ENCODE assay signal across 17 mouse cellular contexts in the genomic region with DNA sequence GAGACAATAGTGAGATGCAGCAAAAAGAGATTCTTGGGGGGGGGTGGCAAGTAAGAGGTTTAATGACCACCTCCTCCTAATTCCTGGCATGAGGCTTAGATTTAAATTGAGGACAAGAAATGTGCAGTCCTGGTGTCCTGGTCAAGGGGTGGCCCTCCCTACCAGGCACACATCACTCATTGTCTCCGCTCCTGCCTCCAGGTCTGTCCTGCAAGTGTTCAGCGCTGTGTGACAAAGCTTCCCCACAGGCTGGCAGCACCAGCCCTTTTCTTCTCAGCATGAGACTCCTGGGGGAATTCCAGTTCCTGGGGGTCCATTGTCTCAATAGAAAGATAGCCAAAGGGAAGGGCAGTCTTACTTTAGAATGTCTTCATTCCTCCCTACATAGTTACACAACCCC. TPM values are rescaled to one million over a fixed set of nuclear protein-coding genes. Genes with fewer than 3 reads are reported as not detected.
DNase-seq lines count a peak whose midpoint lies in the region; ATAC-seq and TF ChIP-seq lines count a peak whose summit lies in the region.
"Had no signal": no experiment of that assay in that cellular context is flagged by ENCODE, and none has a peak within 500 bp of the region (broad histone marks: within the 10 kb centered on the region; RNA-seq: fewer than 3 reads in every experiment).

No protein-coding gene starts in this region.

- peaks cover 17% of the 10 kb centered on the region for H3K4me1 ChIP-seq in hindbrain, embryonic 12.5 days
- H3K4me1 ChIP-seq in hindbrain, postnatal 0 days (ENCODE audit: insufficient read depth, low read length) = peaks cover 2% of the 10 kb centered on the region; the same call in 1 of the 2 replicates

- no peaks in the 10 kb centered on the region; the same call in 1 of the 2 replicates for H3K27me3 ChIP-seq in hindbrain, embryonic 12.5 days
- no peaks in the 10 kb centered on the region for H3K27me3 ChIP-seq in hindbrain, postnatal 0 days (ENCODE audit: insufficient read depth, low read length)
- H3K27me3 ChIP-seq: neural tube, embryonic 12.5 days had no signal

- H3K9ac ChIP-seq in hindbrain, embryonic 12.5 days = no peak overlapping the region
- H3K9ac ChIP-seq in hindbrain, postnatal 0 days (replicated peaks; ENCODE audit: low read length) = no peak overlapping the region
- H3K9ac ChIP-seq: lung, embryonic 14.5 days; neural tube, embryonic 12.5 days had no signal

- H3K36me3 ChIP-seq in hindbrain, embryonic 12.5 days = no peaks in the 10 kb centered on the region
- no peaks in the 10 kb centered on the region for H3K36me3 ChIP-seq in hindbrain, postnatal 0 days (ENCODE audit: insufficient read depth, low read length)
- H3K36me3 ChIP-seq: heart, embryonic 10.5 days; neural tube, embryonic 12.5 days had no signal

- no peak overlapping the region for H3K4me3 ChIP-seq in hindbrain, embryonic 12.5 days
- no peak overlapping the region for H3K4me3 ChIP-seq in hindbrain, postnatal 0 days (ENCODE audit: low read length)
- H3K4me3 ChIP-seq: heart, embryonic 10.5 days; neural tube, embryonic 12.5 days had no signal

- H3K4me2 ChIP-seq in hindbrain, embryonic 12.5 days (replicated peaks) = peak overlapping the region; percentile 7; the same call in 1 of the 2 replicates
- H3K4me2 ChIP-seq in hindbrain, postnatal 0 days (ENCODE audit: low read depth, low read length) = no peak overlapping the region
- H3K4me2 ChIP-seq: lung, embryonic 14.5 days; neural tube, embryonic 12.5 days had no signal

- no peak for ATAC-seq in hindbrain, embryonic 12.5 days (ENCODE audit: low FRiP score)
- ATAC-seq in hindbrain, postnatal 0 days = no peak
- ATAC-seq: intestine, postnatal 0 days had no signal

- no peaks in the 10 kb centered on the region for H3K9me3 ChIP-seq in hindbrain, embryonic 12.5 days (replicated peaks)
- no peaks in the 10 kb centered on the region for H3K9me3 ChIP-seq in hindbrain, postnatal 0 days (ENCODE audit: low read length)
- H3K9me3 ChIP-seq: heart, embryonic 10.5 days; neural tube, embryonic 12.5 days had no signal

- TF ChIP-seq CTCF in hindbrain, postnatal 0 days (IDR thresholded peaks at IDR 0.05; ENCODE audit: low read depth) = no peak

- H3K27ac ChIP-seq in hindbrain, embryonic 12.5 days = no peak overlapping the region
- H3K27ac ChIP-seq in hindbrain, postnatal 0 days = no peak overlapping the region
- H3K27ac ChIP-seq: heart, embryonic 10.5 days; neural tube, embryonic 12.5 days had no signal

- 14% methylated on average over 2 of the region's 2 CpGs for WGBS in hindbrain, embryonic 12.5 days
- 12% methylated on average over 2 of the region's 2 CpGs for WGBS in hindbrain, postnatal 0 days

- no peak for DNase-seq in hindbrain, postnatal 0 days (ENCODE audit: low spot score)
- DNase-seq in retina, postnatal 1 day = peak; percentile 61
- no peak for DNase-seq in retina, embryonic 14.5 days (ENCODE audit: low spot score)
- DNase-seq in embryo, embryonic 10.5 days (ENCODE audit: low spot score) = peak; percentile 33
- no peak for DNase-seq in layer of hippocampus, postnatal 10 days (ENCODE audit: low spot score in 2 of 2)
- no peak for DNase-seq in left cerebral cortex, adult 8-10 months (ENCODE audit: low spot score in 2 of 2)
- DNase-seq: cerebellum, adult 11-12 months; gastrocnemius, postnatal 25 days; kidney, postnatal 10 days; layer of hippocampus, adult 9-11 months; liver; thymus, adult 2 months had no signal

RNA-seq across cellular contexts. Expression of gene Gadd45a, which starts 6.8 kb away (rescaled TPM):
- 25.0 and 30.3 TPM in 2 replicates for polyA plus RNA-seq in hindbrain, embryonic 12.5 days (2016; fragmentation: Nextera tagmentation; extraction: Ambion mirVana)
- 7.9 and 14.9 TPM in 2 replicates for total RNA-seq in hindbrain, postnatal 0 days (2014; rRNA removed)
- polyA plus RNA-seq in hindbrain, postnatal 0 days (2015; fragmentation: Nextera tagmentation; extraction: Ambion mirVana) = 16.2 and 16.9 TPM in 2 replicates
- 1 to 10 TPM; 5.1 to 7.6 TPM for total RNA-seq in layer of hippocampus, postnatal 10 days (2021)
- 10 to 100 TPM in 1 of 4 experiments, 1 to 10 TPM in 3; 6.9 to 10.0 (median 8.6) TPM for total RNA-seq in left cerebral cortex, adult 8-10 months (2022)

Comparison
In these comparisons a context has a peak if more than half of its experiments do, and no peak if none do; other contexts are left out.
1. DNase-seq: peak in retina, postnatal 1 day (single experiment) and embryo, embryonic 10.5 days (single experiment); none in hindbrain, postnatal 0 days (single experiment), retina, embryonic 14.5 days (single experiment), layer of hippocampus, postnatal 10 days (0 of 2) and left cerebral cortex, adult 8-10 months (0 of 2).